Mouse (Mus musculus) heart, embryonic 14.5 days (tissue): Measurements from ENCODE around the gene Gm44511. TPM values are rescaled to one million over a fixed set of nuclear protein-coding genes. Genes with fewer than 3 reads are reported as not detected.
"Not testable (repeated sequence)": the region's sequence is repeated elsewhere in the genome, so short reads cannot be mapped to it uniquely, and the experiment has no call there.

Experiments used
- ATAC-seq: fragments of 200-750 bp; cut with Nextera tagmentation; 2 replicates; pipeline ENCODE4 v1.8.0; 2017; ENCODE audit warnings: low read depth, moderate TSS enrichment; ENCODE audit not compliant: insufficient number of reproducible peaks, insufficient read depth, low FRiP score
- H3K27ac ChIP-seq, 2 experiments: fragments of 200-500 bp in 1 of 2; fragments of 300-500 bp in 1 of 2; sonication (generic) in 1 of 2; replicated peaks in 1 of 2; 2 replicates each; pipeline ENCODE4 v1.5.1; 2012 to 2014; ENCODE audit warnings: low read depth in 2 of 2, low read length in 2 of 2, control low read depth in 1 of 2, mild to moderate bottlenecking in 1 of 2, mixed read lengths in 1 of 2; ENCODE audit not compliant: control insufficient read depth in 1 of 2, insufficient read depth in 1 of 2
- H3K27me3 ChIP-seq: fragments of 300-500 bp; sonication (generic); 2 replicates; pipeline ENCODE4 v1.6.1; 2014; ENCODE audit warnings: mild to moderate bottlenecking, low read length, control low read depth; ENCODE audit not compliant: control insufficient read depth, insufficient read depth
- H3K36me3 ChIP-seq: fragments of 300-500 bp; sonication (generic); 2 replicates; pipeline ENCODE4 v1.6.1; 2014; ENCODE audit warnings: mild to moderate bottlenecking, control low read depth, low read length, mixed read lengths; ENCODE audit not compliant: control insufficient read depth, insufficient read depth
- H3K4me1 ChIP-seq, 2 experiments: fragments of 200-500 bp in 1 of 2; fragments of 300-500 bp in 1 of 2; sonication (generic) in 1 of 2; 2 replicates each; pipeline ENCODE4 v1.6.1; 2012 to 2014; ENCODE audit warnings: low read length in 2 of 2, control low read depth in 1 of 2, mixed read lengths in 1 of 2; ENCODE audit not compliant: control insufficient read depth in 2 of 2, insufficient read depth in 2 of 2
- H3K4me2 ChIP-seq: fragments of 300-500 bp; sonication (generic); 2 replicates; pipeline ENCODE4 v1.6.1; 2014; ENCODE audit warnings: mild to moderate bottlenecking, low read length
- H3K4me3 ChIP-seq, 2 experiments: fragments of 200-500 bp in 1 of 2; fragments of 300-500 bp in 1 of 2; sonication (generic) in 1 of 2; 2 replicates each; pipeline ENCODE4 v1.5.1; 2012 to 2014; ENCODE audit warnings: low read length in 2 of 2, mild to moderate bottlenecking in 2 of 2, control low read depth in 1 of 2, low read depth in 1 of 2, moderate library complexity in 1 of 2; ENCODE audit not compliant: control insufficient read depth in 1 of 2, insufficient read depth in 1 of 2
- H3K9ac ChIP-seq: fragments of 300-500 bp; sonication (generic); 2 replicates; pipeline ENCODE4 v1.6.1; 2014; ENCODE audit warnings: mild to moderate bottlenecking, low read length
- H3K9me3 ChIP-seq: fragments of 300-500 bp; sonication (generic); 2 replicates; pipeline ENCODE4 v1.6.1; 2016; ENCODE audit warnings: low read length, control low read depth; ENCODE audit not compliant: control insufficient read depth
- WGBS: fragments of 180-500 bp; shearing (Covaris S2); extraction: QIAGEN DNeasy Blood & Tissue Kit; methylation state at CpG from one replicate; pipeline ENCODE4 v1.1.7; 2014; 5-methylcytosine and 5-hydroxymethylcytosine counted together
- polyA plus RNA-seq: library from polyadenylated mRNA; unstranded; fragments of >200 nt; fragmentation: Nextera tagmentation; extraction: Ambion mirVana; gene quantifications from 2 replicates; pipeline ENCODE4 v1.2.1, GENCODE M21; 2014

Gene Gm44511
- polyA plus RNA-seq, 1 experiment from 2014 or later: not detected

GRCm38 (mm10) chr6:128798772-128799143 lies 27.4 kb downstream of the Gm44511 start:
- 1% methylated on average over 20 of the region's 20 CpGs for WGBS
- ATAC-seq: peak; percentile 36; the same call in 1 of the 2 replicates
- not testable (repeated sequence) for H3K27me3 ChIP-seq, H3K36me3 ChIP-seq, H3K9me3 ChIP-seq, H3K4me1 ChIP-seq
- Histone ChIP-seq H3K4me2 (peak overlapping the region; percentile 58), H3K27ac (peak overlapping the region; percentile 86 to 93), H3K9ac (peak overlapping the region; percentile 78), H3K4me3 (peak overlapping the region; percentile 63 to 95)

- Histone ChIP-seq H3K27ac (no peak overlapping the region; a peak in 1 of 4 replicates), H3K9ac (peak overlapping the region; percentile 51)
- no peak for ATAC-seq
Observed at GRCm38 (mm10) chr6:128797936-128798771, 28.0 kb downstream of the Gm44511 start.

DNA sequence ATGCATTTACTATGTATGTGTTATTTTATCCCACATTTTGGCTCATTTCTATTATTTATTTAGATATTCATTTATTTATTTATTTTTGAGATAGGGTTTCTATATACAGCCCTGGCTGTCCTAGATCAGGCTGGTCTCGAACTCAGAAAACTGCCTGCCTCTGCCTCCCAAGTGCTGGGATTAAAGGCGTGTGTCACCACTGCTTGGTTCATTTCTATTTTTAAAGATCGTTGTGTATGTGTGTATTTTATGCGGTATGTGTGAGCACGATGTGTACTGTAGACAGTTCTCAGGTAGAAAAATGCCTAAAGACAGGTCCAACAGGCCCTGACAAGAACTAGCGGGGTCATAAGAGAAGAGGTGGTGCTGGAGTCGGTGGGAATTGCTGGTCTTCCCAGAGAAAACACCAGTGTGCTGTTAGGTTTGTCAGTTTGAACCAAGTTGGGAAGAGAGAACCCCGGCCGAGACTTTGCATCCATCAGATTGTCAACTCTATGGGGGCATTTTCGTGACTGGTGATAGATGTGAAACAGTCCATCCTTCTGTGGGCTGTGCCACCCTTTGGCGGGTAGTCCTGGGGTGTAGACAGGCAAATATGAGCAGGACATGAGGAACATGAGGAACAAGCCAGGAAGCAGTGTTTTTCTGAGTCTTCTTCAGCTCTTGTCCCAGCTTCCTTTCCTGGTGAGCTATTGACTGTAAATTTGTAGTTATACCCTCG lies 28.8 kb downstream of the Gm44511 start:
- H3K9ac ChIP-seq: no peak overlapping the region
- no peaks in the 10 kb centered on the region for H3K36me3 ChIP-seq
- H3K27me3 ChIP-seq: no peaks in the 10 kb centered on the region
- H3K4me3 ChIP-seq: no peak overlapping the region; a peak in 1 of 4 replicates
- no peaks in the 10 kb centered on the region for H3K9me3 ChIP-seq
- 74% methylated on average over 12 of the region's 12 CpGs for WGBS
- no peak overlapping the region for H3K27ac ChIP-seq
- peaks cover 2 to 3% of the 10 kb centered on the region in 2 experiments; a peak in 2 of 4 replicates for H3K4me1 ChIP-seq
- H3K4me2 ChIP-seq: peak overlapping the region; percentile 58
- ATAC-seq: no peak

More at GRCm38 (mm10) chr6:128797936-128798771, 28.0 kb downstream of the Gm44511 start:
- Histone ChIP-seq H3K4me3 (peak overlapping the region; percentile 45 to 63), H3K4me2 (peak overlapping the region; percentile 58), H3K9me3 (no peaks in the 10 kb centered on the region), H3K4me1 (peaks cover 2 to 3% of the 10 kb centered on the region in 2 experiments; a peak in 2 of 4 replicates), H3K27me3 (no peaks in the 10 kb centered on the region), H3K36me3 (no peaks in the 10 kb centered on the region)
- 16% methylated on average over 15 of the region's 15 CpGs for WGBS

DNA sequence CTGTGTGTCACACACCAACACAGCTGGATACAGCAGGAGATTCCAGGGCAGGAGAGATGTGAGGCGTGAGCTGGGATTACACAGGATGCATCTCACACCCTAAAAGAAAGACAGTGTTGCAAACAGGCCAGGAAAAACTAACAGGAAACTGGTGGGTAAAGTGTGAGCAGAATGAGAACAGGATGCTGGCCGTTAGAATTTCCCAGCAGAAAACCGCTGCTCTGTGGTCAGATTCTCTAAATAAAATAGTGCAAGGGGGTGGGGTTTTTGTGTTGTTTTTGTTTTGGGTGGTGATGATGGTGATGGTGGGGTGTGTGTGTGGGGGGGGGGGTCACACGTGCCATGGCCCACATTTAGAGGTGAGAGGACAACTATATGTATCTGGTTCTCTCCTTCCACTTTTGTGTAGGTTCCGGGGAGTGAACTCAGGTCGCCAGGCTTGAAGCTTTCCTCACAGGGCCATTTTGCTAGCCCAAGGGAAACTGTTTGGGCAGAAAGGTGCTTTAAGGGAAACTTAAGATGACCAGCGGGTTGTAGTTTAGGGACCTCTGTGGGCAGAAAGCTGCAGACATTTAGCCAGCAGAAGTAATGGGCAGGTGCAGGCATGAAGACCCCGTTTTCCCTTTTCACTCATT lies 29.7 kb downstream of the Gm44511 start:
- 68% methylated on average over 8 of the region's 8 CpGs for WGBS
- Histone ChIP-seq H3K27me3 (no peaks in the 10 kb centered on the region), H3K4me2 (no peak overlapping the region), H3K9me3 (no peaks in the 10 kb centered on the region), H3K9ac (no peak overlapping the region), H3K36me3 (no peaks in the 10 kb centered on the region), H3K4me3 (no peak overlapping the region), H3K27ac (no peak overlapping the region), H3K4me1 (peaks cover 2 to 3% of the 10 kb centered on the region in 2 experiments; a peak in 2 of 4 replicates)
- ATAC-seq: no peak

DNA sequence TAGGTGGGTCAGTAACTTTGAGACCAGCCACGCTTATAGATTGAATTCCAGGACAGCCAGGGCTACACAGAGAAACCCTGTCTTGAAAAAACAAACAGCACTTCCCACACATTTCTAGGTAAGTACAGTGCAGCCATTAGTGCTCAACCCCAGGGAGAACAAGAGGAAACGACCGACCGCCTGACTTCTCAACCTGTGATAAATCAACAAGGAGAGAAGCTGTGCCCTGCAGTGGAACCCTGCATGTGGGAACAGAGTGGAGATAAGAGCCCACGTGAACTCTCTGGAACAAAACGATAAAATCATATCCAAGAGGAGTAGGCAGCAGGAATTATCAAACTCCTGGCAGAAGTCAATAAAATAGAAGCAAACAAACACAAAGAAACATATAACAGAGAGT lies 32.4 kb downstream of the Gm44511 start:
- no peak for ATAC-seq
- Histone ChIP-seq H3K4me2 (no peak overlapping the region), H3K9ac (no peak overlapping the region), H3K4me3 (no peak overlapping the region), H3K27ac (no peak overlapping the region), H3K4me1 (peaks cover 0 to 2% of the 10 kb centered on the region in 2 experiments; a peak in 1 of 4 replicates), H3K27me3 (no peaks in the 10 kb centered on the region), H3K9me3 (no peaks in the 10 kb centered on the region), H3K36me3 (no peaks in the 10 kb centered on the region)
- WGBS: 16% methylated on average over 6 of the region's 6 CpGs

DNA sequence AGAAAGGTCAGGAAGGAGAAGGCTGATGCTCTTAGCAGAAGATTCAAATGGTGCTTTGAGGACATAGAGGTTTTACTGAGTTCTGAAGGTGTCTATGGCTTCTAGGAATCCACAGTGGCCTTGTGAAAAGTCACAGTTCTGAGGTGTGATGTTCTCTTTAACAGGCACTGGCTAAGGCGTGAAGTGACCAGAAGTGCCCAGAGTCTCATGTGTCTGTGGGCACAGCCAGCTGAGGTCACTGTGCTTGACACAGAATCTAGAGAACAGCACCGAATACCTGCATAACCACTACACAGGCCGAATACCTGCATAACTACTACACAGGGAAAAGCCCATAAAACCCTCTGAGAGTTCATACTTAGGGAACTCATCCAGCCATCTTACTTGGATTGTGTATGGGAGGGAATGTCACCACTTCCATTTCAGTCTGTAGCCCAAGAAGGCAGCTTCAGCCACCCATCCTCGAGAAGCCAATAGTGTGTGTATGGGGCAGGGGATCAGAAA lies 35.6 kb downstream of the Gm44511 start:
- not testable (repeated sequence) for H3K4me2 ChIP-seq, H3K27ac ChIP-seq, H3K27me3 ChIP-seq, H3K4me3 ChIP-seq, ATAC-seq, H3K36me3 ChIP-seq, H3K9ac ChIP-seq, H3K4me1 ChIP-seq, H3K9me3 ChIP-seq
- 77% methylated on average over 4 of the region's 4 CpGs for WGBS

- Histone ChIP-seq H3K4me3 (no peak within 1 kb of the TSS), H3K4me1 (no peaks in the 10 kb centered on the region), H3K4me2 (no peak within 1 kb of the TSS), H3K36me3 (no peaks in the 10 kb centered on the region), H3K9ac (no peak within 1 kb of the TSS), H3K27me3 (no peaks in the 10 kb centered on the region), H3K9me3 (no peaks in the 10 kb centered on the region), H3K27ac (no peak within 1 kb of the TSS)
- ATAC-seq: no peak
- 82% methylated on average over 2 of the region's 2 CpGs for WGBS
Observed at GRCm38 (mm10) chr6:128789115-128789514, 37.0 kb downstream of the Gm44511 start, which contains the start of gene Klrb1c. Gene Klrb1c (minus strand): TSS chr6:128789215.
